Mouse (Mus musculus): Measurements from ENCODE around the gene Rps23. TPM values are rescaled to one million over a fixed set of nuclear protein-coding genes. Genes with fewer than 3 reads are reported as not detected.
"Not testable (repeated sequence)": the region's sequence is repeated elsewhere in the genome, so short reads cannot be mapped to it uniquely, and the experiment has no call there.

Gene Rps23
- total RNA-seq, 2 experiments from 2014 or later = 230 to 249 TPM

- DNase-seq (ENCODE audit: low spot score in 2 of 2) = not testable (repeated sequence)
These were observed 5.5 kb downstream of the Rps23 start for GRCm38 (mm10) chr13:90928266-90928665.

DNA sequence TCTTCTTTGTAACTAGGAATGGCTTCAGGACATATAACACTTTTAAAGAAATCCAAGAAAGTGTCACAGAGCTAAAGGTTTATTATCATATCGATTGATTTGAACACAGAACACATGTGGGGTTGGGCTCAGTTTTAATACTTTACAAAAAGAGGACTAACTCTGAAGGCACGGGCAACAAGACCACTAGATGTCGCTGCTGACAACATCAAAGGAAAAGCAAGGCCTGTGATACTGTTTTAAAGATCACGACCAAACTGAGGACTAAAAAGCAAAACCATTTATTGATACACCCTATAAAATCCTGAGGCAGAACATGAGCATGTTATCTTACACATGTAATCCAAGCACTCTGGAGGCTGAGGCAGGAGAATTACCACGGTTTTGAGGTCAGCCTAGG lies 7.1 kb downstream of the Rps23 start:
- DNase-seq (ENCODE audit: low spot score in 2 of 2) = peak; percentile 82 to 87

DNA sequence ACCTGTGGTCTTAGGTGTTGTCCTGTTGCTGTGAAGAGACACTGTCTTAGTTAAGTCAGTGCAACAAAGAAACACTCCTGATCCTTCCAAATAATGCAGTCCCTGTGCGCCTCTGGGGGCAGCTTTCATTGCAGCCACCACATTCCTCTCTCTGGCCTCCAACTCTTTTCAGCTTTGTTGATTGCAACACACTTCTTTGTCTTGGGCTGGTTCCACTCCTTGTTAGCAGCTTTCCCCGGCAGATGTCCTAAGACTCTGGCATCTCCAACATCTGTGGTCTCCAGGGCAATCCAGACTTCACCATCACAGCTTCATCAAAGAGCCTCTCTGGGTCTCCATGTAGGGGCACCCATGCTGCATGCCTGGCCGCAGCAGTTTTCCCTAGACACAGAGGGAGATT lies 10.5 kb downstream of the Rps23 start:
- DNase-seq (ENCODE audit: low spot score in 2 of 2) = no peak

- no peak for DNase-seq (ENCODE audit: low spot score in 2 of 2)
These were observed 13.1 kb downstream of the Rps23 start for GRCm38 (mm10) chr13:90935852-90936251.

DNA sequence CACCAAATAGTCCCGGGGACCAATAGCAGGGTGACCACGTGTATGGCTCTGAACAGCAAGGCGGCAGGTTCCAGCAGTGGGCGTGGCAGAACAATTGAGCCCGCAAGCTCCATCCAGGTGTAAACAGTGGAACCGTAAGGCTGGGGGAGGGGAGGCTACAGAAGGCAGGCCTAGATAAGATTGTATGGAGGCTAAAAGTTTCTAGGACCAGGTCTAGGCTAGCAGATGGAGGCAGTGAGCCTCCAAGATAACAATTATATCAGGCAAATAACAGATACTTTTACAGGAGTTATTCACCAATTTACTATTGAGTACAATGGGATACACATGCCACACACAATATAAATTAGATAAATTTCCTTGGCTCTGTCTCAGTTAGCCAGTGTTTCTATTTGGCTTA lies 16.4 kb downstream of the Rps23 start:
- no peak for DNase-seq (ENCODE audit: low spot score in 2 of 2)

DNA sequence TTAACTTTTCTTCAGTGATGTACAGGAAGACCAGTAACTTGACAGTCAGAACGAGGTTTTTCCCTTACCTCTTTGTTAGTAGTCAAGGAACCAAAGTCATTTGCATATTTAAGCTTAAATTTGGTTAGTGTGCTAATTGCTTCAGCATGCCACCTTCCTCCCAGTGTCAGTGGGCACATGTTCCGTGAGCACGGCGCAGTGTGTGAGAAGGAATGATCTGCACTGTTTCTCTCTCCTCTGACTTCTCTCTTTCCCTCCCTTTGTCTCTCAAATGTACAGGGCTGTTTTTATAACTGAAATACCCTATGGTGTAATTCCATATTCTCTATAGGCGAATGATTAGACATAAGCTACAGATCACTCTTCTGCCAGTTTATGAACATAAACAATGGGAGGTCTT lies 16.8 kb downstream of the Rps23 start:
- DNase-seq (ENCODE audit: low spot score in 2 of 2) = no peak

- no peak for DNase-seq (ENCODE audit: low spot score in 2 of 2)
These were observed 36.1 kb downstream of the Rps23 start for GRCm38 (mm10) chr13:90958894-90959293.

GRCm38 (mm10) chr13:90960591-90960990 lies 37.8 kb downstream of the Rps23 start:
- no peak for DNase-seq (ENCODE audit: low spot score in 2 of 2)

- DNase-seq (ENCODE audit: low spot score in 2 of 2) = no peak
These were observed 40.3 kb downstream of the Rps23 start for GRCm38 (mm10) chr13:90962836-90963760.

DNA sequence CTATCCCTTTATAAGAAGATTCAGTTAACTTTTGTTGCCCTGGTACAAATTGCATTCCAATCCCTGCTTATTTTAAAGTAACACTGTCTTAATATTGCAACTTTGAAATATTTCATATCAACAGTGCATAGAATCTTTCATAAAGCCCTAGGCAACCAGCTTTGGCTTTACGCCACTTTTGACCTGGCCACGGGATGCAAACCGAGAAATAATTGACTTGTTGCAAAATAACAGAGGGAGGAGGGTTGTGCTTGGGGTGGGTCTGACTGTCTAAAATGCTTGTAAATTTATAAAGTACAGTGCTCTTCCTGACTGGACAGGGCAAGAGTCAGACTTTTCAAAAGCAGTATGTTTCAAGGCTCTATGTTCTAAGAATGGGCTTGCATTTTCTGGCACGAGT lies 41.8 kb downstream of the Rps23 start:
- no peak for DNase-seq (ENCODE audit: low spot score in 2 of 2)

DNA sequence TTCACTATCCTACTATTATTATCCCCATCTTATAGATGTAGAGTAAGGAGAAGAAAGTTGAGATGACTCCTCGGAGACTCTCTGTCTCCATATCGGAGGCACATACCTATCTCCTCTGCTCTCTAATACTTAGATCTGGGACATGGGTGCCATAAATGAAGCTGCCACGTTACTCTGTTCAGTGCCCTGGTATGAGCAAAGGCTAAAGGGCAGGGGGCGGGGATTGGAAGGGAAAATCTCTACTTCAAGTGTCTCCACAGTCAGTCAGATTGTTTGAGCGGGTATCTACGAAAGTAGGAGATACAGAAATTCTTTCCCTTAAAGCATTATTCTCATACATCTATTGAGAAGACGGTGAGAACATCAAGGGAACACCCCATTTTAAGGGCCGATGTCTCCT lies 43.2 kb downstream of the Rps23 start:
- no peak for DNase-seq (ENCODE audit: low spot score in 2 of 2)

DNA sequence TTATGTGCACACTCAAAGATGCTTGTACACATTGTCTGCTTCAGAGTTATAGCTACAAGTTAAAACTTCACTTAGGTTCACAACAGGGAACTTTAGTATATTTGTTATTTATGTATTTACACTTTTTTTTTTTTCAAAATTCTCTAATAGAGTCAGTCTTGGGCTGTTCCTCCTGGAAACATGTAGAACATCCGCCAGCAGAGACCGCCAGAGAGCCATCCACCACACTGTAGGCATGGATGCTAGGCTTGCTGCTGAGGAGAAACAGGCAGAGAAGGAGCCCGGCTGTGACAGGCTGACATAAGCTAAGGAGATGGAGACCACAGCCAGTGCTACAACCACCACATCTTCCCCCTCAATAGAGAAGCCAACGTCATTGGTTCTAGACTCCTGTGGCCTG lies 44.7 kb downstream of the Rps23 start:
- peak; percentile 89 to 94 for DNase-seq (ENCODE audit: low spot score in 2 of 2)

DNA sequence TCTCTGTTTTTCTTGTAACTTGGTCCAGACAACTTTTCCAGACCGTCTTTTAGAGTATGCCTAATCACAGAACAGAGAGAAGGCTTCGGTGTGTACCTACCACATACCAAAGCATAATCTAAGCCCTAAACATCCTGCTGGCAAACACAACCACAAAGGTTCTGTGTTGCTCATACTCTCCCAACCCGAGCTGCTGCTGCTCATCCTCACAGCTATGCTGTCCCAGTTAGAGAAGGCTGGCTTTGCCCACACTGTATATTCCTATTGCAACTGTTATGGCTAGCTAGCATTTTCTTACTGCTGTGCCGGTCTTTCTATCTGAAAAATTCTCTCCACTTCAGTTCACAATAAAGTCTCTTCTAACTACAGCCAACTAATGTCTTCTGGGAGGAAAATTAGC lies 46.2 kb downstream of the Rps23 start:
- no peak for DNase-seq (ENCODE audit: low spot score in 2 of 2)

- no peak for DNase-seq (ENCODE audit: low spot score in 2 of 2)
These were observed 47.7 kb downstream of the Rps23 start for GRCm38 (mm10) chr13:90970259-90971017.

GRCm38 (mm10) chr13:90973409-90973808 lies 50.7 kb downstream of the Rps23 start:
- DNase-seq (ENCODE audit: low spot score in 2 of 2) = no peak

Other genes starting within 250 kb of the Rps23 start
- gene Atp6ap1l, start 17.6 kb upstream of the Rps23 start, total RNA-seq (2021) = 10 to 100 TPM; 23.8 to 26.8 TPM